Mouse (Mus musculus) retina, postnatal 1 day (tissue): ENCODE data around the gene Lyrm9.
A peak's percentile ranks its signal among the peaks of the same experiment; 100 is the strongest.

Source experiments
- DNase-seq: peaks from one replicate; pipeline ENCODE4 v3.0.0-alpha.2; 2012

The Lyrm9 gene

DNA sequence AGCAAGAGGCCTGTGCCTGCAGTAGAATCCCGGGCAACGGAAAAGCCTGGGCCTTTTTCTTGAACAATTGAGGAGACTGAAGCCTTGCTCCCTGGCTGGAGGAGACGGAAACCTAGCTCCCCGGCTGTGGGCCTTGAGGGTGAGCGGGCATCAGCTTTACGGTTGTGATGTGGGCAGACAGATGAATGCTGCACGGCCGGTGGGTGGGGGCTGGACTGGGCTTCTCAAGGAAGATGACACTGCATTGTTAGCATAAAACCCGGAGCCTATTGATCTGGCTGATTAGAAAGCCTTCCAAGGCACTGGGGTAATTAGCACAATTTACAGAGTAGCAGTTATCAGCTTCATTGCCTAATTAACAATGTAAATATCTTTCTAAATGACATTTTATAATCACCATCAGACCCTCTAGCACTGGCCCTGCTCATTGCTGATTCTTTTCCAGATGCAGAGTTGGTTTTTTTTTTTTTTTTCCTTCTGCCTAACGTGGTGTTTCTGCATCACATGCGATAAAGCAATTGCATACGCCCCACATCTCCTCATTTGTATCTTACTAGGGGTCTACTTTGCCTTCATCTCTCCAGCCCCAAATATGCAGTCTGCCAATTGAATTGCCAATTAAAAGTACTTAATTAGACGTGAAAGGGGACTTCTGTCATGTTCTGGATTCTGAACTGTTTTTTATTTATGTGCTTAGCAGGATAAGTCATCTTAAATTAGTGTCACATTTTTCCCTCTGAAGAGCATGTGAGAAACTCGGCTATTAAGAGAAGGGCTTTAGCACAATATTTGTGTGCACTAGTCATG lies 10.2 kb upstream of the Lyrm9 start:
- peak; percentile 96 for DNase-seq

DNA sequence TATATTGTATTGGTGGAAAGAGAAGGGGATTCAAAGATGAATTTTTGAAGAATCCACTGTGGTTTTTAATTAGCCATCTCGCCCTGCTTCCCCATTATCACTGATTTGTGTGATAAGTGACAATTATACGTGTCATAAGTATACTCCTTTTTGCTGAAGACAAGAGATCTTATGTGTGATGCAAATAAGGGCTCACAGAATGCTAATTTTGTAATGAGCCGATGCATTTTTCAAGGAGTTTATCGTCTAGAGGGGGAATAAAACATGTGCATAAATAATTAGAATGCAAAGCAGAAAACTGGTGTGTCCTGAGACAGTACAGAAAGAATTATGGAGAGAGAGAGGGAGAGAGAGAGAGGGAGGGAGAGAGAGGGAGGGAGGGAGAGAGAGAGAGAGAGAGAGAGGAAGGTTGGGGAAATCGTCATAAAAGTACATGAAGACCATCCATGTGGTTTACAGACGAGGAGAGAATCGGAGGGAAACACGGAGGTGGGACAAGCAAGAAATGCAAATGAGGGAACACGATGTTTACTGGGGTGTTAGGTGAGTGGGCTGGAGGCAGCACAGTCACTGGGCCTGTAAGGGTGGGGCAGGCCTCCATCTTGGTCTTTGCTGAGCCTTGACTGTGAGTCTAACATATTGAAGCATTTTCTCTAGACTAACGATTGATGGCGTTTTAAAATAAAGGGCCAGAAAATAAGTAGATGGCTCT lies 8.9 kb upstream of the Lyrm9 start:
- DNase-seq = peak; percentile 83

- DNase-seq = peak; percentile 75
These were observed 5.9 kb upstream of the Lyrm9 start for GRCm38 (mm10) chr11:78820337-78821000.

DNA sequence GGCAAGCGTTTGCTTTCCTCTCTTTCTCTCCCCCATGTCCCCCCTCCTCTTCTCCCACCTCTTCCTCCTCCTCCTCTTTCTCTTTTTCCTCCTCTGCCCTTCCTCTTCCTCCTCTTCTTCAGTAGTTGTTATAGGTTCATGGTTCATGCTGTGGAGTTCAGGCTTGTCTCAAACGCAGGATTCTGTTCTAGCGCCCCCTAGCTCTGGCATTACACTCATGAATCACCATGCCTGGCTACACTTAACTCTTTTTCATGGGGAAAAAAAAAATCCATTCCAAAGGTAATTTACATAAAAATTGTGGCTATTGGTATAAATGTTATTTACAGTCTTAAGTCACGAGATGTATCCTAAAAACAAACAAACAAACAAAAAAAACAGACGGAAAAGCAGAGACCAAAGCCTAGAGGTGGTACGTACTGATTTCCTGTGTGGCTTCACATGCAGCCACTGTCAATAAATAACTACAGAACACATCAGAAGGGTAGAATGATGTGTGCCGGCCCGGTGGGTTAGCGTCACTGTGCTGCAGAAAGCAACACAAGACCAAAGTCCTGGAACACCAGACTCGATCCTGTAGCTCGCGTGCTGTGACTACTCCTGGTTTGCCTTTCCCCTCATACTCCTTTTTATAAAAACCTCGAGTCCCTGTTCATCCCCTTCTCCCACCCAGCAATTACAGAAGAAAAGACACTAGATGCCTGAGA lies 3.4 kb upstream of the Lyrm9 start:
- DNase-seq = peak; percentile 77

GRCm38 (mm10) chr11:78827546-78827945 lies 1.2 kb downstream of the Lyrm9 start:
- no peak for DNase-seq

- DNase-seq = peak; percentile 81
These were observed 2.0 kb downstream of the Lyrm9 start for GRCm38 (mm10) chr11:78828386-78828785.

- peak; percentile 55 for DNase-seq
These were observed 3.0 kb downstream of the Lyrm9 start for GRCm38 (mm10) chr11:78829373-78829772.

DNA sequence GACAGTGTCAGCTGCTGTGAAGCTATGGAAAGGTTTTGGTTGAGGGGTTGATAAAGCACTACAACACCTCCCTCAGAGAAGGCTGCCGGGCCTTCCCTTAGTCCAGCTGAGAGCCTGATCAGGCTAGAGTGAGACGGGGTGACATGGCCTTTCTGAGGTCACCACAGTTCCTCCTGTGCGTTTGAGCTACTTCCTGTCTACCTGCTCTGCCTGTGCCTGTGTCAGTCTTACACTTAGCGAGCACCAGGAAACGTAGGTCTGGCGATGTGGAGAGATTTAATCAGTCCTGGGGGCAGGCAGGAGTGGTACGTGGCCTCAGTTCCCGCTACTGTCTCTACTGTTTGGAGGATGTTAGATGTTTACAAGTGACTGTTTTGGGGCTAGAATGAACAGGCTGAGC lies 3.8 kb downstream of the Lyrm9 start:
- no peak for DNase-seq

- no peak for DNase-seq
These were observed 5.3 kb downstream of the Lyrm9 start for GRCm38 (mm10) chr11:78831716-78832115.

DNA sequence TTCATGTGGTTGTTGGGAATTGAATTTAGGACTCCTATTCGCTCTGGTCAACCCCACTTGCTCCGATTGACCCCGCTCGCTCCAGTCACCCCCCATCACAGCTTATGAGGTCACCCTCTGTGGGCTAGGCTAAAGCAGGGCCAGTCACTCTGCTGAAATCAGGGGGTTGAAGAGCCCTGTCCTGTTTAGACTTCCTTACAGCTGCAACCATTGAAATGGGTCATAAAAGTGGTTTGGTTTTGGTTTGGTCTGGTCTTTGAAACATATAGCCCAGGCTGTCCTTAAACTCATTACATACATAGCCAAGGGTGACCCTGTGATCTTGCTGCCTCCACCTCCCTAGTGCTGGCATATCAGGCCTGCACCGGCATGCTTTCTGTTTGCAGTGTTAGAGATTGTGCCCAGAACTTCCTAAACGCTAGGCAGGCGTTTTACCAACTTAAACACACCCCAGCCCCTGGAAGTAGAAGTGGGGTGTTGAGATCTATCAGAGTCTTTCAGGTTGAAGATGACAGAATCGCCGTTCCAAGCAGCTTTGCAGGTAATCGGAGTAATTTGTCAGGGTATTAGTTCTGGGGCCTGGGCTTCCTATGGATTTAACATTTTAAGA lies 5.8 kb downstream of the Lyrm9 start:
- no peak for DNase-seq

DNA sequence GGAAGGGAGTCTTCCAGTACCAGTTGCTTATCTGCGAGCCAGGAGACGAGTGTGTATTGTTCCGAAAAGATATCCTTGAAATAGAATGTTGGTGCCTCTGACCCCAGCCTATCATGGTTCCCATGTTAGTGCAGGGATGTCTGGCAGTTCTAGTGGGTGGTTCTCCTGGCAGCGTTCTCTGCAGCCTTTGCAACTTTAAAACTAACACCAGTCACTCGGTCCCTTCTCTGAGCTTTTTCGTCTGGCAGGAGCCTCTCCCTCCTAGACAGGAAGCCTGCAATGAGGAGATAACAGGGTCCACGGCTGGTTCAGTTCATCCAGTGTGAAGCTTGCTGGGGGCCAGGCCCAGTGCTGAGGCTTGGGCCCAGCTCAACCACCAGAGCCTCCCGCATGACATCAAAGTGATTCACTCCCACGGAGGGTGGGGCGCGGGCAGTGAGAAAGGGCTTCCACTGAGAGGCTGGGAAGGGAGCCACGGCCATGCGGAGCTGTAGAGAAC lies 6.5 kb downstream of the Lyrm9 start:
- DNase-seq = no peak

DNA sequence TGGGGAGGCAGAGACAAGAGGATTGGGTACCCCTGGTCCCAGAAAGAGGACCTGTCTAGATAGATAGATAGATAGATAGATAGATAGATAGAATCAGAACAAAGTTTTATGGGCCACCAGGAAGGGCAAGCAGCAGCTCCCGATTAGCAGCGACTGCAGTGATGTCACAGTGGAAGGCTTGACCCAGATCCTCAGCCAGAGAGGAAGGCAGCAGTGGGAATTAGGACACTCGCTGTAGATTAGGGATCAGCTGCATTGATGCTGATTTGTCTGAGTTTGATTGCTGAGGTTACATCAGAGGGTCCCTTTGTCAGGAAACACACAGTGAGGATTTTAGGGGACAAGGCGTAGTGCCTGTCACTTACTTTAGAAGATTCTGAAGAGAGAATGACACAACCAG lies 10.1 kb downstream of the Lyrm9 start:
- peak; percentile 89 for DNase-seq

- DNase-seq = peak; percentile 76
These were observed 11.6 kb downstream of the Lyrm9 start for GRCm38 (mm10) chr11:78837989-78838388.

- peak; percentile 68 for DNase-seq
These were observed 13.1 kb downstream of the Lyrm9 start for GRCm38 (mm10) chr11:78839491-78839890.

DNA sequence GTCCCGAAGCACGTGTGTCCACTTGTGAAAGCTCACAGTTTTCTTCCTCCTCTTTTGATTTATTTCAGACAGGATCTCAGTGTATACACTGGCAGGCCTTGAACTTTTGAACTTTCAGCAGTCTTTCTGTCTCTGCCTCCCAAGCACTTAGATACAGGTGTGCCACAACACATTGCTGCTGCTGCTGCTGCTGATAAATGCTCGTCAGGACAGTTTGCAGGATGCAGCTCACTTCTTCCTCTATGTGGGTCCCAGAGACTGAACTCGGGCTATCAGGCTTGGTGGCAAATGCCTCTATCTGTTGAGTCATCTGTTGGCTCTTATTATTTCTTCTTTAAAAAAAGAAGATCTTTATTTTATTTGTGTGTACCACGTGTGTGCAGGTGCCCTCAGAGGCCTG lies 13.8 kb downstream of the Lyrm9 start:
- no peak for DNase-seq

DNA sequence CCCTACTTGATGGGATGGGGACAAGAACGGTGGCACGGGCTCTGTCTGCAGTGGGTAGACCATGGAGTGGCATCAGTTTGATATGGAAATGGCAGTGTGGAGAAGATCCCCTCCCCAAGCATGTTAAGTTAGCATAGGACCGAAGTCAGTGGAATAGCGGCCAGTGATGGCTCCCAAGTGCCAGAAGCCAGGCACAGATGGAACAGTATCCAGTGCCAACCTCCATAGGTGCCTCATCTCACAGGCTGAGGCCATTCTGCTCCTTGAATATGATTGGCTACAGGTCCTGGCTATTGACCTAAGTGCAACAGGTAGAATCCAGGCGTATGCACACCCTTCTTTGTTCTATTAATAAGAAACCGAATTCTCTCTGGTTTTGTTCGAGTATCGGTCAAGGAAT lies 15.6 kb downstream of the Lyrm9 start:
- no peak for DNase-seq

- no peak for DNase-seq
These were observed 20.2 kb downstream of the Lyrm9 start for GRCm38 (mm10) chr11:78846620-78847019.

GRCm38 (mm10) chr11:78847884-78848848 lies 21.8 kb downstream of the Lyrm9 start:
- no peak for DNase-seq

DNA sequence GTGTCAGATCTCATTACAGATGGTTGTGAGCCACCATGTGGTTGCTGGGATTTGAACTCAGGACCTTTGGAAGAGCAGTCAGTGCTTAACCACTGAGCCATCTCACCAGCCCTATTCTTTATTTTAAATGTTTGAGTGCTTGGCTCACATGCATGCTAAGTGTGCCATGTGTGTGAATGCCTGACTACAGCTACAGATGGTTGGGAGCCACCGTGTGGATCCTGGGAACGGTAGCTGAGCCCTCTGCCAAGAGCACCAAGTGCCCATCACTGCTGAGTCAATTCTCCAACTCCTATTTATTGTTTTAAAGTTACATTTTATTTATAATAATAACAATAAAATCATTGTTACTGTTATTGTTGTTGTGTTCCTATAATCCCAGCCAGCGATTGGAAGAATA lies 23.5 kb downstream of the Lyrm9 start:
- DNase-seq = no peak

GRCm38 (mm10) chr11:78851216-78851870 lies 25.0 kb downstream of the Lyrm9 start:
- DNase-seq = no peak

DNA sequence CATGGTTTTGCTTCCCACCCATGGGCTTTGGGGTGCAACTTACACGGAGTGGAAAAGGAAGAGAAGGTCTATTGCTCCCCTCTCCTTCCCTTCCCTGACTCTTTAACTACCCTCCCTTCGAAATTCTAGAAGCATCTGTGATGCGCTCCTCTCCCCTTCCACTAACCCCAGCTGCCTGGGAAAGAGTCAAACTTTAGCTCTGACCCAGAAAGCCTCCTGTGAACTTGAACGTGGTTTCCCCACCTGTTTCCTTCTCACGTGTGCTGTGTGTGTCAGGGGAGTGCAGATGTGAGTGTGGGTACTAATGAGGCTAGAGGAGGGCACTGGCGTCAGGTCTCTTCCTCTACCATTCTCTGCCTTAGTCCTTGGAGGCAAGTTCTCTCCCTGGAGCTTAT lies 25.5 kb downstream of the Lyrm9 start:
- no peak for DNase-seq
